Mouse (Mus musculus) heart, adult 2 months (tissue): ENCODE measurements around the gene Tmub2. TPM values are rescaled to one million over a fixed set of nuclear protein-coding genes. Genes with fewer than 3 reads are reported as not detected.

ENCODE experiments used
- DNase-seq, 2 experiments: peaks; one replicate each; pipeline ENCODE4 v3.0.0; 2021
- H3K27ac ChIP-seq: fragments of 200-600 bp; 2 replicates; pipeline ENCODE4 v1.8.1; 2022
- H3K27me3 ChIP-seq: fragments of 200-500 bp; 2 replicates; pipeline ENCODE4 v1.6.1; 2012; ENCODE audit warnings: mild to moderate bottlenecking, low read length, inconsistent platforms, mixed read lengths; ENCODE audit not compliant: control insufficient read depth, insufficient read depth
- H3K36me3 ChIP-seq: fragments of 200-500 bp; 2 replicates; pipeline ENCODE4 v1.6.1; 2012; ENCODE audit warnings: low read length, inconsistent platforms; ENCODE audit not compliant: control insufficient read depth, insufficient read depth
- H3K4me1 ChIP-seq: fragments of 200-500 bp; 2 replicates; pipeline ENCODE4 v1.6.1; 2011; ENCODE audit warnings: low read length; ENCODE audit not compliant: control insufficient read depth, insufficient read depth
- H3K4me3 ChIP-seq: fragments of 200-600 bp; 2 replicates; pipeline ENCODE4 v1.8.1; 2022
- H3K79me2 ChIP-seq: fragments of 200-500 bp; replicated peaks from 2 replicates; pipeline ENCODE4 v1.6.1; 2012; ENCODE audit warnings: mild to moderate bottlenecking, inconsistent platforms, low read length, moderate library complexity, mixed read lengths; ENCODE audit not compliant: control insufficient read depth, insufficient read depth
- H3K9ac ChIP-seq: fragments of 200-500 bp; 2 replicates; pipeline ENCODE4 v1.6.1; 2012; ENCODE audit warnings: low read depth, mild to moderate bottlenecking, control low read depth, inconsistent platforms, low read length, mixed read lengths
- CTCF ChIP-seq: fragments of 200-600 bp; IDR thresholded peaks from 2 replicates; pipeline ENCODE4 v1.8.1; 2022; ENCODE audit warnings: antibody characterized with exemption, mild to moderate bottlenecking, moderate library complexity
- EP300 ChIP-seq: fragments of 200-500 bp; IDR thresholded peaks from 2 replicates; pipeline ENCODE4 v1.6.1; 2011; ENCODE audit warnings: low read depth, low read length, control low read depth; ENCODE audit not compliant: insufficient read depth
- POLR2A ChIP-seq: fragments of 200-500 bp; IDR thresholded peaks from 2 replicates; pipeline ENCODE4 v1.6.1; 2011; ENCODE audit warnings: mild to moderate bottlenecking, low read depth, low read length, control low read depth; ENCODE audit not compliant: insufficient read depth
- WGBS: fragments of 180-500 bp; shearing (Covaris S2); methylation state at CpG from one replicate; pipeline ENCODE4 v1.1.7; 2018; 5-methylcytosine and 5-hydroxymethylcytosine counted together
- intact Hi-C: fragments of 180-260 bp; cut with DNase I; formaldehyde crosslinking; loops from one replicate; pipeline ENCODE4 v1.15.1; 2025
- polyA plus RNA-seq: library from polyadenylated mRNA; depleted of rRNA; stranded (reverse); fragments of >200 nt; gene quantifications from 2 replicates; pipeline ENCODE4 v1.2.3, GENCODE M21; 2012
- total RNA-seq, 2 experiments: library from RNA; stranded (reverse); gene quantifications; 2 replicates each; pipeline ENCODE4 v1.2.3; 2021

Gene Tmub2
- total and polyA plus RNA-seq, 3 experiments = 22.9 to 32.8 (median 26.2) TPM

DNA sequence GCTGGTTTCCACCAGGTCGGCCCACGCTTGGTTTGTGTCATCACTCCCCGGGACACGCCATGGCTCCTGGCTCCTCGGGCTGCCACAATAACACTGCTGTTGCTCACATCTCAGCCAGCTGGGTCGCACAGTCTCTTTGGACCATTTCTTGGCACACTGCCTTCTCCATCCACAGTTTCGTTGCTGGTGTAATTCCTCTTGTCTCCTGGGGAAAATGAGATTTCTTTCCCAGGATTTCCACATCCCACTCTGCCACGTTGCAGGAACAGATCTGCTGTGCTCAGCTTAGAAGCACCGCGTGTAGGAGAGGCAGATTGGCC is 35.9 kb downstream of the Tmub2 start:
- TF ChIP-seq CTCF = peak; percentile 46
- peak; percentile 48; the same call in 1 of the 2 replicates for TF ChIP-seq EP300
- peak; percentile 76 for TF ChIP-seq POLR2A
- intact Hi-C loops = loop anchor here (2.0 kb wide), 1 partner anchor 14 kb away; no protein-coding TSS in a partner anchor
- H3K4me3 ChIP-seq = peak overlapping the region; percentile 99

DNA sequence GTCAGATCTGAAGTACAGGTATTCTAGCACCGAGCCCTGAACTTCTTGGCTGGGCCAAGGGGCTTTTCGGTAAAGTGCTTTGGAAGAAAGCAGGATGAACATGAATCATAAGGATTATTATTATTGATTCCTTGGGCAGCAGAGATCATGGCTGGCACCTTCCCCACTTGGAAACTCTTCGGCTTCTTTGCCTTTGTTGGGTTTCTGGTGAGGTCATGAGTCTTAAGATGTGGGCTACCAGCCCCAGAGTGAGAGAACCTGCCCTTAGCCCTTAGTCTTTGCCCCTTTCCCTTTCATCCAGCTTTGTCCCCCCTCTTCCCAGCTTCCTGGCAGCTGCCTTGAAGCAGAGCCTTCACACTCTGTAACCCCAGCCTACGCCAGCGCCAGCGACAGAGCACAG is 37.2 kb downstream of the Tmub2 start:
- H3K36me3 ChIP-seq = no peaks in the 10 kb centered on the region
- no peak overlapping the region for H3K4me3 ChIP-seq
- no peak for TF ChIP-seq CTCF
- no peak for TF ChIP-seq POLR2A
- TF ChIP-seq EP300 = no peak
- intact Hi-C loops = loop anchor here (2.0 kb wide), 1 partner anchor 13 kb away; no protein-coding TSS in a partner anchor
- H3K27ac ChIP-seq = no peak overlapping the region
- H3K9ac ChIP-seq = no peak overlapping the region
- no peak for DNase-seq
- WGBS = 89% methylated on average over 6 of the region's 6 CpGs
- peaks cover 3% of the 10 kb centered on the region; the same call in 1 of the 2 replicates for H3K4me1 ChIP-seq
- H3K79me2 ChIP-seq = no peaks in the 10 kb centered on the region
- H3K27me3 ChIP-seq = no peaks in the 10 kb centered on the region

More for the DNA sequence above, 35.9 kb downstream of the Tmub2 start:
- H3K4me1 ChIP-seq = peaks cover 3% of the 10 kb centered on the region; the same call in 1 of the 2 replicates
- H3K79me2 ChIP-seq = no peaks in the 10 kb centered on the region
- peak; percentile 80 to 84 for DNase-seq
- peak overlapping the region; percentile 98 for H3K27ac ChIP-seq
- WGBS = 8% methylated on average over 10 of the region's 10 CpGs
- peak overlapping the region; percentile 75 for H3K9ac ChIP-seq
- H3K36me3 ChIP-seq = no peaks in the 10 kb centered on the region; the same call in 1 of the 2 replicates
- H3K27me3 ChIP-seq = no peaks in the 10 kb centered on the region

DNA sequence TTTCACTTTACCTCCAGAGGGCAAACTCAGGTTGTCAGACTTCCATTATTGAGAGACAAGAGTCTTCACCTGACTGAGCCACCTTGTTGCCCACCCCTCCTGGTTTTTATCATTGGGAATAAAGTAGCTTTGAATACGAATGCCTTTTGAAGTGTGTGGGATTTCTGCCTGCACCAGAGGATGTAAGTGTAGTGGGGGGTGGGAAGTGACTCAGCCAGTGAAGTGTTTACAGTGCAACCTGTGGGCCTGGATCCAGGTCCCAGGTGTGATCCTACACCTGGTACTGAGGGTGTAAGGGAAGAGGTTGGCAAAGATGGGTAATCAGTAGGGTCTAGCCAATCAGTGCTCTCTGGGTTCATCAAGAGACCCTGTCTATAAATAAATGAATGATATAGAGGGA is 38.8 kb downstream of the Tmub2 start:
- intact Hi-C loops = no loop called here
- Histone ChIP-seq H3K36me3 (no peaks in the 10 kb centered on the region), H3K4me1 (peaks cover 4% of the 10 kb centered on the region), H3K9ac (no peak overlapping the region), H3K79me2 (no peaks in the 10 kb centered on the region), H3K27me3 (no peaks in the 10 kb centered on the region), H3K4me3 (no peak overlapping the region), H3K27ac (no peak overlapping the region)
- DNase-seq = no peak
- 85% methylated on average over 1 of the region's 1 CpGs for WGBS
- TF ChIP-seq EP300 (no peak), POLR2A (no peak), CTCF (no peak)

DNA sequence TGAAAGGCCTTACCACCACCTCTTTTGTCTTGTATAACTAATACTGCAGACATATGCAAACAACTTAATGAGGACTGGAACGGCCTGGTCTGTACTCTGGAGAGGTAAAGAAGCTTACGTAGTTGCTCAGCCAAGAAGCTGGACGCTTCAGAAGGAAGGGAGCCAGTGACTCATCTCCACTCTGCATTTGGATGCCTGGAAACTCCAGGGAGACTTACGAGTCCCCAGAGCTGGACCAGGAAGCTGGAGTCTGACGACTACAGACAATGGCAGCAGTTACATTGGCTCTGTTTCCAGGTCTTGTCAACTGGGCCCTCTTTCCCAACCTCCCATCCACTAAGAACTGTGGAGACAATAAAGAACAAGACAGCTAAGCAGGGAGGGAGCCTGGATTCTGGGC is 42.5 kb downstream of the Tmub2 start:
- H3K4me1 ChIP-seq = peaks cover 2% of the 10 kb centered on the region; the same call in 1 of the 2 replicates
- TF ChIP-seq POLR2A = no peak
- no peak for TF ChIP-seq CTCF
- TF ChIP-seq EP300 = no peak
- intact Hi-C loops = no loop called here
- no peak overlapping the region for H3K9ac ChIP-seq
- H3K4me3 ChIP-seq = no peak overlapping the region
- no peaks in the 10 kb centered on the region for H3K27me3 ChIP-seq
- no peaks in the 10 kb centered on the region for H3K36me3 ChIP-seq
- DNase-seq = no peak
- WGBS = 31% methylated on average over 5 of the region's 5 CpGs
- no peaks in the 10 kb centered on the region for H3K79me2 ChIP-seq
- no peak overlapping the region for H3K27ac ChIP-seq

DNA sequence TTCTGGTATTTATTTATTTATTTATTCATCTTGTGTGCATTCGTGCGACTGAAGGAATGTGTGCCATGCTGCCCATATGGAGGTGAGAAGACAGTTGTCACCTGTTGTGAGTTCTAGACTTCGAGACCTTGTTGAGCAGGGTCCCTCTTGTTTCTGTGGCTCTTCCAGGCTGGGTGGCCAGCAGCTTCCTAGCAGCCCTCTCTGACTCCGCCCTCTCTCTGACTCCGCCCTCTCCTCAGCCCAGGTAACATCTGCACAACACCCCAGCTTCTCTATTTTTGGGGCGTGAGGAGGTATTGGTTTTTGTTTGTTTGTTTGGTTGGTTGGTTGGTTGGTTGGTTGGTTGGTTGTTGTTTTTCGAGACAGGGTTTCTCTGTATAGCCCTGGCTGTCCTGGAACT is 43.1 kb downstream of the Tmub2 start:
- 80% methylated on average over 7 of the region's 7 CpGs for whole genome bisulfite sequencing
- no peak for TF ChIP-seq CTCF
- TF ChIP-seq EP300 = no peak
- no peak for TF ChIP-seq POLR2A
- intact Hi-C loops = no loop called here
- Histone ChIP-seq H3K27me3 (no peaks in the 10 kb centered on the region), H3K9ac (no peak overlapping the region), H3K4me1 (peaks cover 2% of the 10 kb centered on the region; the same call in 1 of the 2 replicates), H3K36me3 (no peaks in the 10 kb centered on the region), H3K79me2 (no peaks in the 10 kb centered on the region), H3K4me3 (no peak overlapping the region), H3K27ac (no peak overlapping the region)
- DNase-seq = no peak

DNA sequence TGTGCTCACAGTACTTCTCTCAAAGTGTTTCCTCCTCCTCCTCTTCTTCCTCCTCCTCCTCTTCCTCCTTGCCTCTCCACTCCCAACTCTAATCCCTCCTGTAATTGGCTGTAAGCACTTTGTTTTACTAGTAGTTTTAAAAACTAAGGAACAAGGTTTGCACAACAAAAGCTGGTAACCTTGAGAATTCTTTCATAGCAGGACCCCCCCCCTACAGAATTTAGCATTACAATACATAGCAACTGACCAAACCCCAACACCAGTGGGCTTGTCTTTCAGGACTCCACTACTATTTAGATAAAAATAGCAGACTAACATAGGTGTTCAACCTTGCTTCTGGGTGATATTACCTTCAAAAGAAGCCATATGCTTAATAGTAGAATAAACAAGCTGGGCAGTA is 44.8 kb downstream of the Tmub2 start:
- intact Hi-C loops = no loop called here
- TF ChIP-seq EP300 (no peak), POLR2A (no peak), CTCF (no peak)
- Histone ChIP-seq H3K27ac (no peak overlapping the region), H3K4me1 (peaks cover 2% of the 10 kb centered on the region; the same call in 1 of the 2 replicates), H3K79me2 (no peaks in the 10 kb centered on the region), H3K4me3 (no peak overlapping the region), H3K27me3 (no peaks in the 10 kb centered on the region), H3K36me3 (no peaks in the 10 kb centered on the region), H3K9ac (no peak overlapping the region)
- DNase-seq = no peak
